Mouse (Mus musculus) bone marrow, adult 2 months (tissue): ENCODE measurements at regions not wholly inside any gene's neighbourhood (a gene's known extent, or its start where the extent isn't known, plus 50 kb on each side); places are given as distances from the start of the nearest gene placed in this dataset.

Source experiments
- CTCF ChIP-seq: fragments of 200-500 bp; IDR thresholded peaks from 2 replicates; pipeline ENCODE4 v1.5.1; 2011; ENCODE audit warnings: low read length, control low read depth; ENCODE audit not compliant: control insufficient read depth, insufficient read depth
- POLR2A ChIP-seq: fragments of 200-500 bp; IDR thresholded peaks from 2 replicates; pipeline ENCODE4 v1.6.1; 2011; ENCODE audit warnings: low read depth, mild to moderate bottlenecking, control low read depth, low read length, borderline replicate concordance; ENCODE audit not compliant: control insufficient read depth

DNA sequence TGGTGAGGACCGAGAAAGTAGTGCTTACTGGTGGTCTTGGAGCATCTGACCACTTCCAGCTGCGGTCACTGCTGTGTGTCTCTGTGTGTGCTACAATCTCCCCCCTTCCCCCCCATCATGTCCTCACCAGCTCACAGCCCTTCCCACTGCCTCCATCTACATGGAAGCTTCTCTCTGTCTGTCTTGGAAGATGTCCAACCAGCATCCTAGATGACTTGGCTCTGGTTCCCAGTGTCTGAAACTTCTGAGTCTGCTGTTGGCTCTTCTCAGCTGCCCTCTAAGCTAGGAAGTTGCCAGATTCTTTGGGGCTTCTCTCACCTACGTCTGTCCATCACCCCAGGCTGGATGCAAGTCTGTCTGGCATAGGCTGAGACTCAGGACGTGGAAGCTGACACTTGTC is 244.3 kb downstream of the Cdh26 start:
- TF ChIP-seq CTCF (no peak), POLR2A (no peak)
